Mouse (Mus musculus): ENCODE results near the gene Fam198a. TPM values are rescaled to one million over a fixed set of nuclear protein-coding genes. Genes with fewer than 3 reads are reported as not detected.

Fam198a gene
- total RNA-seq (2021), result 1 to 10 TPM; 3.1 to 4.3 TPM
- long read RNA-seq, experiment 1, partial matches to known transcripts, result 1 of 3 reads
- long read RNA-seq, experiment 1, other reads (novel, unspliced or antisense), result 0 of 3 reads
- long read RNA-seq, experiment 2, partial matches to known transcripts, result 0 of 3 reads
- long read RNA-seq, experiment 2, other reads (novel, unspliced or antisense), result 1 of 3 reads

GRCm38 (mm10) chr9:121950418-121951113 lies at the start of gene Fam198a:
TSS of gene Fam198a (plus strand) at chr9:121950988.
- intact Hi-C loops (cut with DNase I; ENCODE audit: low total_unique reads), result no loop called here

DNA sequence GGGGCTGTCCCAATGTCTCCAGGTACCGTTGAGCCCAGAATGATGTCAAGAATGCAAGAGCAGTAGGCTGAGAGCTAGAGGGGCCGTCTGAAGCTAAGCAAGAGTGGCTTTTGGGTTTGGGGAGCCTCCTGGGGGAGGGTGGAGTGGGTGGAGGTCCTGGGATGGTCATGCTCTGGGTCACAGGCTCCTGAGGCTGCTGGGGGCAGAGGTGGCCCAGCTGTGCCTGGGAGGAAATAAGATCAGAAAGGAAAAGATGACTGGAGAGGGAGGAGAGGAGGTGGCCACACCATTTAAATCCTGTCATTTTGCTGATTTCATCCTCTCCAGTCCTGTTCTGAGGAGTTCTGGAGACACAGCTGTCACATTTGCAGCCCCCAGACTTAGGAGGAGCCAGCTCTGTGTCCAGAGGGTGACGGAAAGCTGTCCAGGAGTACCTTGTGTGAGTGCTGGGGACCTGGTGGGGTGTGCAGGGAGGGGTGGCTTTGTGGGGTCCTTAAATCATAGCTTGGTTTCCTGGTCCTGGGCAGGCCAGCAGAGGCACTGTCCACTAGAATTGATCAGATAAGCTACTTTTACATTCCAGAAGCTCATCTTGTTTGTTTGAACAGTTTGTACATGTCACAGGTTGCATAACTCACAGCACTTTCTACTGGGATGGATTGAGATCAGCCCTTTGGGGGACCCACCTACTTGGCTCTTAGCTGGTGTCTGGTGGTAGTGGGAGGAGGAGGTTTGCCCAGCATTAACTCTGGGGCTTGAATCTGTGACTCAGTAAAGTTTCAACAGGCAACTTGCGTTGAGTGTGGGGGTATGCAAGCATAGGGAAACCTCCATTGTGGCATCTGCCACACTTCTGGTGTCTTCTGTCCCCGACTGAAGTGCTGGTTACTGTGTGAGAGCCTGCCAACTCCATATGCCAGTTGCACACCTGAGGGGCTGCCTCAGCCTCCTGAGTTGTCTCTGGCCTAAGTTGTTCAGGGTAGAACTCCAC lies 48.8 kb upstream of the Fam198a start:
- intact Hi-C loops (cut with DNase I; ENCODE audit: low total_unique reads), result no loop called here
- no peak for DNase-seq

More at GRCm38 (mm10) chr9:121950418-121951113, at the start of gene Fam198a:
- peak; percentile 83 for DNase-seq

- intact Hi-C loops (cut with DNase I; ENCODE audit: low total_unique reads), result no loop called here
- DNase-seq, result peak; percentile 53
Observed at GRCm38 (mm10) chr9:121903476-121904305, 47.1 kb upstream of the Fam198a start.

DNA sequence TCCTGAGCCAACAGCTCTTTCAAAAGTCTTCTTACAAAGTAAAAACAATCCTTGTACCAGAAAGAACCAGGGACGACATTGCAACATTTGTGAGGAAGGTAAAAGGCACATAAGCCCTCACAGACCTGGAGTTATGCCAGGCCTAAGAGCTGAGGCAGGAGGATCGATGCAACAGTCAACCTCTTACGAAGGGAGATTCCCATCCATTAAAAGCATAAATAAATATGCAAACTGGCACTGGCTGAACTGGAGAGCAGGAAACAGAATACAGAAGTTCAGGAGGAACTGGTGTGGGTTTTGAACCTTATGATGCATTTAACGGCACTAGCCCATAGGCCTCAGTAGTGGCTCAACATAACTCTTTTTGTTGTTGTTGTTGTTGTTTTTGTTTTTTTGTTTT lies 46.5 kb upstream of the Fam198a start:
- intact Hi-C loops (cut with DNase I; ENCODE audit: low total_unique reads), result no loop called here
- DNase-seq, result no peak

GRCm38 (mm10) chr9:121904946-121905345 lies 45.8 kb upstream of the Fam198a start:
- DNase-seq, result no peak
- intact Hi-C loops (cut with DNase I; ENCODE audit: low total_unique reads), result no loop called here

DNA sequence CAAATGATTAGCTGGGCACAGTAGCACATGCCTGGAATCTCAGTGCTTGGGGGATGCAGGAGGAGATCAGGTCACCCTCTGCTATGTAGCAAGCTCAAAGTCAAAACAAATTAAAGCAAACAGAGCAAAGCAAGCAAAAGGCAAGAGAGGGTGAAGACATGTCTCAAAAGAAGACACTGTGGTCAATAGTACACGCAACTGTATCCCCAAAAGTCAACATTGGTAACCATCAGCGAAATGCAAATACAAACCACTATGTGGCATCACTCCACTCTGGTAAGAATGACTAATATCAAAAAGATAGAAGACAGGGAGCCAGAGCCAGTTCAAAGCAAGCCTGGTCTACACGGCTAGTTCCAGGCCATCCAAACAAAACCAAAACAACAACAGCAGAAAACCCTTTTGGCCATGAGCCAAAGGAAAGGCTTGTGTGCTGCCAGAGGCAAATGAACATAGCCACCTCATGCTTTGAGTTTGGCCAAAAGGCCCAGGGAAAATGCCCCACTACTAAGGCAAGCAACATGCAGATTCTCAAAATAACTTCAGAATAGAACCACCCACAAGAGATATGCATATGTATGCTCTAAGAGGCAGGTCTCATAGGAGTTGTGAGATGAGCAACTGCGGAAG lies 45.1 kb upstream of the Fam198a start:
- no peak for DNase-seq
- intact Hi-C loops (cut with DNase I; ENCODE audit: low total_unique reads), result no loop called here

DNA sequence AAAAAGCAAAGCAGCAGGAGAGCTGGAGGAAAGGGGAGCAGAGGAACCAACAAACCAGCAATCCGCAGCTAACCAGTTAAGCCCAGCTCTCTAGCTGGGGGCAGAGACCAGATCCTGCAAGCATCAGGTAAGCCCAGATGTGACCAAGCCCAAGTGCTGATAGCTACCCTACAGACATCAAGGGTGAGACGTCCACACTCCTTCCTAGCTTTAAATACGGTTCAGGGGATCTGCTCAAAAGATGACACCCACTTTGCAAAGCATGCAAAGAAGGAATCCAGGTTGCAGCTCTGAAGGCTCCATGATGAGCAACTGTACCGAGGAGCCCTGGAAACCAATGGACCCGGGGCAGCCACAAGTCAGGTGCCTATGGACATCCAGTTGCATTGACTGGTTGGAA lies 44.3 kb upstream of the Fam198a start:
- intact Hi-C loops (cut with DNase I; ENCODE audit: low total_unique reads), result no loop called here
- DNase-seq, result no peak

GRCm38 (mm10) chr9:121907356-121908070 lies 43.3 kb upstream of the Fam198a start:
- intact Hi-C loops (cut with DNase I; ENCODE audit: low total_unique reads), result no loop called here

DNA sequence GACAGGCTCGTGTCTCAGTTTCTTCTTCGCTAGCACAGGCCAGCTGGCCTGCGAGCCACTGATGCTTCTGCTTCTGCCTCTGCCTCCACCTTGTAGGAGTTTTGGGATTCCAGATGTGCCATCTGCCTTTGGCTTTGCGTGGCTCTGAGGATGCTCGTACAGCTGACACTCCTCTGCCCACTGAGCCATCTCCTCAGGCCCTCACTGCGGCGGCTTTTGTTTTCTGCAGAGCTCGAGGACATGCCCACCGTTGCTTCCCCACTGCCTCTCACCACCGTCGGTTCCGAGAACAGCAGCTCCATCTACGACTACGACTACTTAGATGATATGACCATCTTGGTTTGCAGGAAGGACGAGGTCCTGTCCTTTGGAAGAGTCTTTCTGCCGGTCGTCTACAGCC lies 42.5 kb upstream of the Fam198a start:
- DNase-seq, result no peak

More at GRCm38 (mm10) chr9:121907356-121908070, 43.3 kb upstream of the Fam198a start:
- DNase-seq, result no peak

GRCm38 (mm10) chr9:121909635-121910034 lies 41.2 kb upstream of the Fam198a start:
- intact Hi-C loops (cut with DNase I; ENCODE audit: low total_unique reads), result no loop called here
- no peak for DNase-seq

More for the DNA sequence above, 42.5 kb upstream of the Fam198a start:
- intact Hi-C loops (cut with DNase I; ENCODE audit: low total_unique reads), result no loop called here

DNA sequence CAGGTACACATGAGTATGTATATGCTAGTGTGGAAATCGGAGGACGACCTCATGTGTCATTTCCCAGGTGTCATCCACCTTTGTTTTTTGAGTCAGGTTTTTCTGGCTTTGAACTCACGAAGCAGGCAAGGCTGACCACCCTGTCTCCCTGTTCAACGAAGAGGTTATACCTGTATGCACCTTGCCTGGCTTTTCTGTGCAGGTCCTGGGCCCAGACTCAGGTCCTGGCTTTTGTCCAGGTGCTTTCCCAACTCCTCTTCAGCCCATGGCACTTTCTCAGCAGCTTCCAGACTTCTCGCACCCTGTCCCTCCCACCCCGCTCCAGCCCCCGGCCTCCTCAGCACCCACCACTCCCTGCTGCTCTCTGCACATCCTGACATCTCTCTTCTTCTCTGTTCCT lies 39.6 kb upstream of the Fam198a start:
- intact Hi-C loops (cut with DNase I; ENCODE audit: low total_unique reads), result no loop called here
- no peak for DNase-seq

DNA sequence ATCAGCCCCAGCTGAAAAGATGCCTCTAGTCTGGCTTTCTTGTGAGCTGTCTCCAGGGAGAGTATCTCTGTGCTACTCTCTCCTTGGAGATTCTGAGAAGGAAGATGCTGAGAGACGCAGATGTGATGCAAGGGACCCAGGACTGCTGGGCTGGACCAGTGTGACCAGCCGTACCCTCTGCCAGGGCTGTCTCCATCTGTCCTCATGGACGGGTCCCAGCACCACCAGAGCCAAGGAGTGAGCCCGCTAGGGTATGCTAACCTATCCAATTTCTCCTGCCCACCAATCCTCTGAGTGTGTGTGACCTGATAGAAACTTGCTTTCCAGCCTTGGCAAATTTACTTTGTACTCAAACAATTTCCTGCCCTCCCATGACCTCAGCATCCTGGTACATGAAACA lies 38.0 kb upstream of the Fam198a start:
- intact Hi-C loops (cut with DNase I; ENCODE audit: low total_unique reads), result no loop called here
- DNase-seq, result no peak

DNA sequence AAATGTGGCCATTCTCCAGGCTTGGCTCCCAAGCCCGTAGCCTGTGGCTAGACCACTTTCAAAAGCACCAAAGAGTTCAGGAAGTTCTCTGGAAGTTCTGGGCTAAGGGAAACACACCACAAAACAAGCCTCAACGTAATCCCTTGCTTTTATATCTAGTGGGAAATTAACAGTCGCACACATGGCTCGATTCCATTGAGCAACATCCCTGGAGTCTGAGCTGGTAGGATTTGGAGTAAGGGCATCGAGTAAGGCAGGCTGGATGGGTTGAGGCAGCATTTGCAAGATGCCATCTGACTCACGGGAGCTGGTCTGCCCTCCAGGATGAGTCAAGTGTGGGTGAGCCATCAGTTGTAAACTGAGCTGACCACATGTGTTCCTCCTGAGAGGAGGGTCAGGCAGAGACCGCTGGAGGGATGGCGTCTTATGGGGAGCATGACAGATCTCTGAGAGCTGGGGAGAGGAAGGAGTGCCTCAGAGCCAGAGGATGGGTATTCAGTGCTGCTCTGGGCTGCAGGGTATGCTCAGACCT lies 36.5 kb upstream of the Fam198a start:
- intact Hi-C loops (cut with DNase I; ENCODE audit: low total_unique reads), result no loop called here
- no peak for DNase-seq

DNA sequence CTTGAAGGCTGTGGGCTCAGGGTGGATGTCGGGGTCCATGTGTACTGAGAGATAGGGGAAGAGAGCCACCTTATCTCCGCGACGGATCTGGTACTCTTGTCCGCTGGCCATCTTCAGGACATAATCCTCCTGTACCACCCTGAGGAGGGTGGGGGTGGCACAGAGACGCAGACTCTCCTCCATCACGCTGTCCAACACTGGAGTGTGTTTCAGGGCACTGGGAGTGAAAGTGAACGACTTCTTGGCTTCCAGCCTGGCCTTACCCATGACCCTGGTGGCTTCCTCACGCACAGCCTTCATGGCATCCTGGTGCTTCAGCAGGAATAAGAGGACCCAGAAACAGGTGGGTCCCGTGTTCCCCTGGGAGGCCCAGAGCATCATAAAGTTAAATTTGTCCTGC lies 35.7 kb upstream of the Fam198a start:
- no peak for DNase-seq
- intact Hi-C loops (cut with DNase I; ENCODE audit: low total_unique reads), result no loop called here

- intact Hi-C loops (cut with DNase I; ENCODE audit: low total_unique reads), result no loop called here
- no peak for DNase-seq
Observed at GRCm38 (mm10) chr9:121916102-121916501, 34.7 kb upstream of the Fam198a start, which contains the start of gene Cyp8b1. TSS of gene Cyp8b1 (minus strand) at chr9:121916305.

DNA sequence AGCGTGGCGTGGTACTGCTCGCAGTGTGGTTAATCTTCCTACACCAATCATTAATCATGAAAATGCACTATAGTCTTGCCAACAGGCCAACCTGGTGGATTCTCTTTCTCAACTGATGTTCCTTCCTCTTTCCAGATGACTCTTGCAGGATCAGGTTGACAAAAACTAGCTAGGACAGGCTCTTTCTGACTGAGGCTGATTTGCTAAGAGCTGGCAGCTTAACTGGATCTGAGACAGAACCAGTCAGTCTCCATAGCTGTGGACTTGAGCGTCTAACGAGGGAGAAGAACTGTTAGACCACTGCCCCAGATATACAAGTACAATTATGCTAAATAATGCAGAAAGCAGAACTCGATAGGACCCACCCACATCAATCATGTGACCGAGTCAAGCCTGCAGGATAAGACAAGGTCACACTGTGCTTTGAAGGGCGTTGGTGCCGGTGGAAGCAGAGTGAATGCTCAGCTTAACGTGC lies 31.7 kb upstream of the Fam198a start:
- intact Hi-C loops (cut with DNase I; ENCODE audit: low total_unique reads), result no loop called here
- DNase-seq, result no peak

GRCm38 (mm10) chr9:121923443-121923842 lies 27.3 kb upstream of the Fam198a start:
- no peak for DNase-seq
- intact Hi-C loops (cut with DNase I; ENCODE audit: low total_unique reads), result no loop called here

- no peak for DNase-seq
- intact Hi-C loops (cut with DNase I; ENCODE audit: low total_unique reads), result no loop called here
Observed at GRCm38 (mm10) chr9:121923906-121924305, 26.9 kb upstream of the Fam198a start.
